Mouse (Mus musculus) c-Kit-negative CD71-positive TER-119-positive erythroid progenitor cells, embryonic 14.5 days (primary cell): ENCODE results near the gene Cped1.
"Not testable (repeated sequence)": the region's sequence is repeated elsewhere in the genome, so short reads cannot be mapped to it uniquely, and the experiment has no call there.

Source experiments
- DNase-seq: peaks from one replicate; pipeline ENCODE4 v3.0.0-alpha.2; 2013; ENCODE audit warnings: low read depth, low spot score

Cped1 gene

GRCm38 (mm10) chr6:22026358-22026673 is 40.6 kb downstream of the Cped1 start:
- DNase-seq: no peak

- DNase-seq: no peak
These were observed 41.3 kb downstream of the Cped1 start for GRCm38 (mm10) chr6:22026761-22027594.

- DNase-seq: no peak
These were observed 42.1 kb downstream of the Cped1 start for GRCm38 (mm10) chr6:22027854-22028253.

- no peak for DNase-seq
These were observed 44.7 kb downstream of the Cped1 start for GRCm38 (mm10) chr6:22030381-22030780.

- no peak for DNase-seq
These were observed 47.5 kb downstream of the Cped1 start for GRCm38 (mm10) chr6:22033188-22033587.

- DNase-seq: no peak
These were observed 49.7 kb downstream of the Cped1 start for GRCm38 (mm10) chr6:22035408-22035807.

GRCm38 (mm10) chr6:22035895-22036294 is 50.2 kb downstream of the Cped1 start:
- DNase-seq: no peak

GRCm38 (mm10) chr6:22036396-22036795 is 50.7 kb downstream of the Cped1 start:
- DNase-seq: no peak

GRCm38 (mm10) chr6:22036911-22037310 is 51.2 kb downstream of the Cped1 start:
- no peak for DNase-seq

GRCm38 (mm10) chr6:22037441-22038050 is 51.8 kb downstream of the Cped1 start:
- no peak for DNase-seq

GRCm38 (mm10) chr6:22039666-22040065 is 54.0 kb downstream of the Cped1 start:
- not testable (repeated sequence) for DNase-seq

GRCm38 (mm10) chr6:22044880-22045605 is 59.3 kb downstream of the Cped1 start:
- no peak for DNase-seq

- DNase-seq: no peak
These were observed 61.4 kb downstream of the Cped1 start for GRCm38 (mm10) chr6:22047101-22047500.

- DNase-seq: no peak
These were observed 63.4 kb downstream of the Cped1 start for GRCm38 (mm10) chr6:22049093-22049492.

- DNase-seq: no peak
These were observed 65.8 kb downstream of the Cped1 start for GRCm38 (mm10) chr6:22051526-22051925.

- no peak for DNase-seq
These were observed 67.3 kb downstream of the Cped1 start for GRCm38 (mm10) chr6:22053014-22053413.

- DNase-seq: no peak
These were observed 78.6 kb downstream of the Cped1 start for GRCm38 (mm10) chr6:22064341-22064740.

- DNase-seq: no peak
These were observed 85.0 kb downstream of the Cped1 start for GRCm38 (mm10) chr6:22070603-22071322.

- DNase-seq: no peak
These were observed 85.7 kb downstream of the Cped1 start for GRCm38 (mm10) chr6:22071323-22071840.

GRCm38 (mm10) chr6:22072737-22073136 is 87.0 kb downstream of the Cped1 start:
- no peak for DNase-seq

GRCm38 (mm10) chr6:22074232-22075083 is 88.7 kb downstream of the Cped1 start:
- DNase-seq: no peak
